Mouse (Mus musculus) layer of hippocampus, postnatal 25 days (tissue): ENCODE data around the gene Nutm1. TPM values are rescaled to one million over a fixed set of nuclear protein-coding genes. Genes with fewer than 3 reads are reported as not detected.

ENCODE experiments used
- DNase-seq, 2 experiments: peaks; one replicate each; pipeline ENCODE4 v3.0.0; 2022; ENCODE audit warnings: mixed read lengths in 2 of 2, low spot score in 1 of 2; ENCODE audit errors: extremely low spot score in 1 of 2
- total RNA-seq, 2 experiments: library from RNA; stranded (reverse); gene quantifications; 2 replicates each; pipeline ENCODE4 v1.2.3; 2021

Nutm1 gene
- total RNA-seq, 2 experiments from 2014 or later: not detected

- DNase-seq: peak; percentile 36 to 57
These were observed 48.9 kb downstream of the Nutm1 start for GRCm38 (mm10) chr2:112210142-112210541.

GRCm38 (mm10) chr2:112203056-112203455 is 56.0 kb downstream of the Nutm1 start:
- DNase-seq: no peak

Other genes with a start within 250 kb of the Nutm1 start
- gene Olfr1310, start 246.6 kb downstream of the Nutm1 start, total RNA-seq: not detected
- gene Olfr1311, start 234.9 kb downstream of the Nutm1 start, total RNA-seq: not detected
- not detected for gene Olfr1312, start 209.1 kb downstream of the Nutm1 start, total RNA-seq
- gene Olfr1313, start 181.4 kb downstream of the Nutm1 start, total RNA-seq: not detected
- not detected for gene Olfr1314, start 162.5 kb downstream of the Nutm1 start, total RNA-seq
- not detected for gene Olfr1315-ps1, start 143.9 kb downstream of the Nutm1 start, total RNA-seq
- not detected for gene Olfr1316, start 124.3 kb downstream of the Nutm1 start, total RNA-seq
- gene Olfr1317, start 119.0 kb downstream of the Nutm1 start, total RNA-seq: not detected
- gene Olfr1318, start 105.1 kb downstream of the Nutm1 start, total RNA-seq: not detected
- gene Lpcat4, start 19.8 kb downstream of the Nutm1 start, total RNA-seq: 10 to 100 TPM; 78.7 to 95.6 TPM
- 10 to 100 TPM; 53.6 to 59.6 TPM for gene Nop10, start 2.6 kb upstream of the Nutm1 start, total RNA-seq
- gene Slc12a6, start 6.5 kb upstream of the Nutm1 start, total RNA-seq: 100 to 1,000 TPM in 1 of 2 experiments, 10 to 100 TPM in 1; 94.4 to 109 TPM
- gene Gm21985, start 7.0 kb upstream of the Nutm1 start, total RNA-seq: 1 to 10 TPM in 1 of 2 experiments, under 1 TPM in 1; 0.54 to 5.3 TPM
- gene Emc4, start 108.7 kb upstream of the Nutm1 start, total RNA-seq: 100 to 1,000 TPM; 141 to 144 TPM
- gene Katnbl1, start 119.9 kb upstream of the Nutm1 start, total RNA-seq: 10 to 100 TPM; 10.4 to 12.5 TPM
- 10 to 100 TPM; 44.4 to 46.2 TPM for gene Emc7, start 195.7 kb upstream of the Nutm1 start, total RNA-seq
- 10 to 100 TPM in 1 of 2 experiments, 1 to 10 TPM in 1; 4.2 to 10.5 TPM for gene Chrm5, start 221.5 kb upstream of the Nutm1 start, total RNA-seq
- gene Aven, start 233.7 kb upstream of the Nutm1 start, total RNA-seq: 1 to 10 TPM; 8.1 to 9.5 TPM